Mouse (Mus musculus) right cerebral cortex, adult 18-20 months (tissue): Measurements from ENCODE around the gene Myod1.

Source experiments
- DNase-seq: peaks from one replicate; pipeline ENCODE4 v3.0.0; 2022; ENCODE audit warnings: mixed read lengths

Gene Myod1

GRCm38 (mm10) chr7:46393116-46393515 lies 16.8 kb downstream of the Myod1 start:
- DNase-seq = peak; percentile 84

GRCm38 (mm10) chr7:46393718-46394511 lies 17.6 kb downstream of the Myod1 start:
- DNase-seq = no peak

GRCm38 (mm10) chr7:46394933-46395332 lies 18.7 kb downstream of the Myod1 start:
- DNase-seq = no peak

GRCm38 (mm10) chr7:46395571-46395970 lies 19.3 kb downstream of the Myod1 start:
- DNase-seq = no peak

GRCm38 (mm10) chr7:46396231-46396927 lies 20.1 kb downstream of the Myod1 start, which contains the start of gene Kcnc1:
TSS of gene Kcnc1 (plus strand) at chr7:46396497.
- DNase-seq = peak; percentile 79

GRCm38 (mm10) chr7:46396928-46397731 lies 20.9 kb downstream of the Myod1 start:
- DNase-seq = peak; percentile 80

GRCm38 (mm10) chr7:46397732-46398333 lies 21.6 kb downstream of the Myod1 start:
- no peak for DNase-seq

- DNase-seq = no peak
Observed at GRCm38 (mm10) chr7:46398612-46399011, 22.3 kb downstream of the Myod1 start.

- DNase-seq = no peak
Observed at GRCm38 (mm10) chr7:46399676-46400075, 23.4 kb downstream of the Myod1 start.

GRCm38 (mm10) chr7:46400346-46400745 lies 24.1 kb downstream of the Myod1 start:
- DNase-seq = no peak

GRCm38 (mm10) chr7:46401371-46402180 lies 25.3 kb downstream of the Myod1 start:
- DNase-seq = no peak

- DNase-seq = no peak
Observed at GRCm38 (mm10) chr7:46403616-46404485, 27.6 kb downstream of the Myod1 start.

- no peak for DNase-seq
Observed at GRCm38 (mm10) chr7:46404756-46405155, 28.5 kb downstream of the Myod1 start.

- DNase-seq = no peak
Observed at GRCm38 (mm10) chr7:46408606-46409005, 32.3 kb downstream of the Myod1 start.

GRCm38 (mm10) chr7:46409204-46409789 lies 33.0 kb downstream of the Myod1 start:
- no peak for DNase-seq

GRCm38 (mm10) chr7:46410727-46411126 lies 34.5 kb downstream of the Myod1 start:
- no peak for DNase-seq

- DNase-seq = peak; percentile 46
Observed at GRCm38 (mm10) chr7:46412823-46413222, 36.5 kb downstream of the Myod1 start.

- no peak for DNase-seq
Observed at GRCm38 (mm10) chr7:46413959-46414725, 37.9 kb downstream of the Myod1 start.

- peak; percentile 70 for DNase-seq
Observed at GRCm38 (mm10) chr7:46415818-46416425, 39.6 kb downstream of the Myod1 start.
